ENCODE assay signal across 8 mouse cellular contexts in the genomic region with DNA sequence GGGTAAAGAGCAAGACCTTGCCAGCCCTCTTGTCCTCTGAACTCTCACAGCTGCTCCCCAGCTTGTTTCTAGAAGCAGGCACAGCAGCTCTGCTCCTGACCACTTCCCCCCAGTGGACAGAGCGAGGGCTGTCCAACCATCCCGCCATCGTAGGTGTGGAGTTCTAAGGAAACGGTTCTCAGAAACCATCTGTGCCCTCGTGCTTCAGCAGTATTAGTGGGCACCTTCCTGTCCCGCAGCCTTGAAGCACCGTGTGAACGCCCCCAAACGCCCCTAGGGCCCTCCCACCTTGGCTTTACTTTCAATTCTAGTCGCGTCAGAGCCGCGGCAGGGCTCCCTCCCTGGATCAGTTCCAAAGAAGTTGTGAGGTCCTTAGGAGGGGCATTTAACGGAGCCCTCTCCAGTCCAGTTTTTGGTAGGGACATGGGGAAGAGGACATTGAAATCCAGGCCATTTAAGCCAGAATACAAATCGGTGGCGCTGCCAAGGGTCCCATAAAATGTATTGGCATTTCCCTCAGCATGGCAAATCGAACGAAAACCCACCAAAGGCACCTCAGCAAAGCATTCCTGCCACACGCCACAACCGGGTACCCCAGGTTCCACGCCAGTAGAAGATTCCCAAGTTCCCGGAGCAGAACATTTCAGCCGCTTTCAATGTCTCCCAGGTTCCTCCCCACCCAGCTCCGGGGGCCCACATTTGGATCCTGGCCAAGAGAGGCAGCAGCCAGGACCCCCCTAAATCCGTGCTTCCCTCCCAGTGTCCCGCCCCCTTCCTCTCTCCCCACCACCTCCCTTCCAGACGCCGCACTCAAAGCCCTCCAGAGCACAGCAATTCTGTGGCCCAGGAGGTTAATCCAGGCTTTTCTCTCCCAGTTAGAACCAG. TPM values are rescaled to one million over a fixed set of nuclear protein-coding genes. Genes with fewer than 3 reads are reported as not detected.
A peak's percentile ranks its signal among the peaks of the same experiment; 100 is the strongest.
DNase-seq lines count a peak whose midpoint lies in the region; ATAC-seq and TF ChIP-seq lines count a peak whose summit lies in the region.

No protein-coding gene starts in this region.

- intact Hi-C loops in left cerebral cortex, postnatal 14 days (cut with DNase I): loop anchor here (5.0 to 10.0 kb wide), 2 partner anchors 64 to 361 kb away; no protein-coding TSS in a partner anchor

- 0 out of 4 replicates have a peak, but pooled peaks cover 0 to 3% of the 10 kb centered on the region in 2 experiments for H3K4me1 ChIP-seq in ES-E14 (ENCODE audit: control insufficient read depth in 2 of 2, insufficient read depth in 2 of 2, low read length in 2 of 2, poor library complexity in 1 of 2)
- H3K4me1 ChIP-seq in forebrain, embryonic 14.5 days (ENCODE audit: control insufficient read depth, insufficient read depth, low read length): peaks cover 16% of the 10 kb centered on the region; the same call in 1 of the 2 replicates
- H3K4me1 ChIP-seq in limb, embryonic 11.5 days (ENCODE audit: control insufficient read depth, insufficient read depth, low read length): peaks cover 4% of the 10 kb centered on the region
- H3K4me1 ChIP-seq in midbrain, embryonic 12.5 days: peaks cover 19% of the 10 kb centered on the region

- H3K9ac ChIP-seq in ES-E14 (ENCODE audit: insufficient read depth, low read depth, low read length, poor library complexity, severe bottlenecking): no peak overlapping the region
- peak overlapping the region; percentile 70 for H3K9ac ChIP-seq in forebrain, embryonic 14.5 days (ENCODE audit: low read length)
- H3K9ac ChIP-seq in limb, embryonic 11.5 days (ENCODE audit: low read length): peak overlapping the region; percentile 52
- H3K9ac ChIP-seq in midbrain, embryonic 12.5 days (replicated peaks): peak overlapping the region; percentile 70; the same call in 1 of the 2 replicates

- H3K4me2 ChIP-seq in forebrain, embryonic 14.5 days (ENCODE audit: low read length): peak overlapping the region; percentile 81
- peak overlapping the region; percentile 89 for H3K4me2 ChIP-seq in limb, embryonic 11.5 days (ENCODE audit: low read depth, severe bottlenecking)
- peak overlapping the region; percentile 85 for H3K4me2 ChIP-seq in midbrain, embryonic 12.5 days (replicated peaks)

- DNase-seq in ES-E14 (ENCODE audit: low read depth, low spot score): no peak
- DNase-seq in adrenal gland, postnatal 10 days: peak; percentile 76
- DNase-seq in forebrain, embryonic 14.5 days (ENCODE audit: low spot score): peak; percentile 52
- peak; percentile 51 for DNase-seq in heart, postnatal 4 days
- DNase-seq in limb, embryonic 11.5 days (ENCODE audit: low spot score): peak; percentile 68
- DNase-seq in testis, postnatal 10 days (ENCODE audit: low spot score): peak; percentile 66
- DNase-seq in left cerebral cortex, postnatal 14 days (ENCODE audit: low spot score in 2 of 2): no peak

- no peaks in the 10 kb centered on the region for H3K9me3 ChIP-seq in ES-E14 (ENCODE audit: control insufficient read depth, insufficient read depth, low read depth, low read length)
- H3K9me3 ChIP-seq in forebrain, embryonic 14.5 days (replicated peaks; ENCODE audit: control insufficient read depth, low read length): no peaks in the 10 kb centered on the region
- H3K9me3 ChIP-seq in limb, embryonic 11.5 days (ENCODE audit: control insufficient read depth, low read length): no peaks in the 10 kb centered on the region
- H3K9me3 ChIP-seq in midbrain, embryonic 12.5 days: no peaks in the 10 kb centered on the region

- H3K27me3 ChIP-seq in forebrain, embryonic 14.5 days (replicated peaks; ENCODE audit: control insufficient read depth, insufficient read depth, low read length): no peaks in the 10 kb centered on the region
- no peaks in the 10 kb centered on the region for H3K27me3 ChIP-seq in limb, embryonic 11.5 days (ENCODE audit: control insufficient read depth, insufficient read depth, low read length)
- peaks cover 26% of the 10 kb centered on the region for H3K27me3 ChIP-seq in midbrain, embryonic 12.5 days

- ATAC-seq in forebrain, embryonic 14.5 days: peak; percentile 4; the same call in 1 of the 2 replicates
- no peak for ATAC-seq in limb, embryonic 11.5 days (ENCODE audit: insufficient number of reproducible peaks, low FRiP score, low TSS enrichment, low read depth)
- no peak for ATAC-seq in midbrain, embryonic 12.5 days (ENCODE audit: low FRiP score, low read depth)

- H3K4me3 ChIP-seq in ES-E14 (ENCODE audit: insufficient read depth in 1 of 2, low read depth in 1 of 2, low read length in 2 of 2, poor library complexity in 1 of 2, severe bottlenecking in 1 of 2): peak overlapping the region; percentile 73 to 74; a peak in 3 of 4 replicates
- peak overlapping the region; percentile 72 for H3K4me3 ChIP-seq in forebrain, embryonic 14.5 days (ENCODE audit: low read depth, low read length)
- peak overlapping the region; percentile 81 for H3K4me3 ChIP-seq in limb, embryonic 11.5 days (ENCODE audit: low read depth, low read length)
- H3K4me3 ChIP-seq in midbrain, embryonic 12.5 days: peak overlapping the region; percentile 72

- WGBS in forebrain, embryonic 14.5 days: 0% methylated on average over 28 of the region's 28 CpGs
- under 1% methylated on average over 28 of the region's 28 CpGs for whole genome bisulfite sequencing in limb, embryonic 11.5 days
- 0% methylated on average over 28 of the region's 28 CpGs for WGBS in midbrain, embryonic 12.5 days

- in situ Hi-C loops in ES-E14 (cut with MboI; ENCODE audit: low sequenced_read_pairs in 2 of 2, unreplicated experiment in 2 of 2): loop anchor here in 1 of 2 experiments (25.0 kb wide), 1 partner anchor 724 kb away; no protein-coding TSS in a partner anchor

- no peak overlapping the region for H3K27ac ChIP-seq in ES-E14 (ENCODE audit: insufficient read depth, low read depth, low read length, poor library complexity, severe bottlenecking)
- H3K27ac ChIP-seq in forebrain, embryonic 14.5 days (ENCODE audit: low read depth, low read length): no peak overlapping the region
- no peak overlapping the region for H3K27ac ChIP-seq in limb, embryonic 11.5 days (replicated peaks; ENCODE audit: low read depth, low read length)
- H3K27ac ChIP-seq in midbrain, embryonic 12.5 days (replicated peaks): no peak overlapping the region

- H3K36me3 ChIP-seq in ES-E14 (ENCODE audit: control insufficient read depth, insufficient read depth, low read length, poor library complexity, severe bottlenecking): no peaks in the 10 kb centered on the region
- H3K36me3 ChIP-seq in forebrain, embryonic 14.5 days (ENCODE audit: control insufficient read depth, insufficient read depth, low read length): no peaks in the 10 kb centered on the region
- H3K36me3 ChIP-seq in limb, embryonic 11.5 days (ENCODE audit: control insufficient read depth, insufficient read depth, low read length): no peaks in the 10 kb centered on the region
- H3K36me3 ChIP-seq in midbrain, embryonic 12.5 days: no peaks in the 10 kb centered on the region

TF ChIP-seq in ES-E14, 5 proteins besides CTCF, POLR2A, EP300 and RAD21:
- TF ChIP-seq MAFK (IDR thresholded peaks at IDR 0.05; ENCODE audit: insufficient read depth, low read depth, low read length): no peak
- TF ChIP-seq HCFC1 (IDR thresholded peaks at IDR 0.05; ENCODE audit: borderline replicate concordance, insufficient read depth, low read length): no peak
- no peak for TF ChIP-seq ZNF384 (IDR thresholded peaks at IDR 0.05; ENCODE audit: low read depth, low read length)
- TF ChIP-seq CHD2 (IDR thresholded peaks at IDR 0.05; ENCODE audit: low read depth, low read length): no peak
- no peak for TF ChIP-seq ZC3H11A (IDR thresholded peaks at IDR 0.05; ENCODE audit: borderline replicate concordance, low read depth, low read length)
TF ChIP-seq in ES-E14: peak in this region for 0.

RNA-seq across cellular contexts. Expression of a gene that starts 1.5 kb away (rescaled TPM):
- total RNA-seq in ES-E14 (2012; rRNA removed): 0.95 and 1.6 TPM in 2 replicates
- total RNA-seq in adrenal gland, postnatal 10 days (2021): 10 to 100 TPM; 73.5 to 78.3 TPM
- polyA plus RNA-seq in forebrain, embryonic 14.5 days (2014; fragmentation: Nextera tagmentation; extraction: Ambion mirVana): 3.8 and 5.1 TPM in 2 replicates
- 1 to 10 TPM; 8.2 to 8.8 TPM for total RNA-seq in heart, postnatal 4 days (2021)
- 10.5 and 12.4 TPM in 2 replicates for polyA plus RNA-seq in limb, embryonic 11.5 days (2014; fragmentation: Nextera tagmentation; extraction: Ambion mirVana)
- 10.6 and 12.1 TPM in 2 replicates for polyA plus RNA-seq in midbrain, embryonic 12.5 days (2016; fragmentation: Nextera tagmentation; extraction: Ambion mirVana)
- 10 to 100 TPM; 13.1 to 18.9 TPM for total RNA-seq in left cerebral cortex, postnatal 14 days (2021)

Comparison
In these comparisons a context has a peak if more than half of its experiments do, and no peak if none do; other contexts are left out.
1. DNase-seq: peak in adrenal gland, postnatal 10 days (single experiment), forebrain, embryonic 14.5 days (single experiment), heart, postnatal 4 days (single experiment), limb, embryonic 11.5 days (single experiment) and testis, postnatal 10 days (single experiment); none in ES-E14 (single experiment) and left cerebral cortex, postnatal 14 days (0 of 2).
2. Peak in every context shown above with its lines, with median percentiles within 50 percentile points of each other: H3K4me3 ChIP-seq and H3K4me2 ChIP-seq.